Mouse (Mus musculus) hindbrain, embryonic 12.5 days (tissue): ENCODE measurements at regions not wholly inside any gene's neighbourhood (a gene's known extent, or its start where the extent isn't known, plus 50 kb on each side); places are given as distances from the start of the nearest gene placed in this dataset.
A peak's percentile ranks its signal among the peaks of the same experiment; 100 is the strongest.

ENCODE experiments used
- ATAC-seq: fragments of 200-750 bp; cut with Nextera tagmentation; 2 replicates; pipeline ENCODE4 v1.8.0; 2017; ENCODE audit warnings: moderate TSS enrichment; ENCODE audit not compliant: low FRiP score
- H3K27ac ChIP-seq: fragments of 300-500 bp; sonication (generic); 2 replicates; pipeline ENCODE4 v1.5.1; 2016; ENCODE audit warnings: mild to moderate bottlenecking
- H3K27me3 ChIP-seq: fragments of 300-500 bp; sonication (generic); 2 replicates; pipeline ENCODE4 v1.6.1; 2016; ENCODE audit warnings: mild to moderate bottlenecking
- H3K36me3 ChIP-seq: fragments of 300-500 bp; sonication (generic); 2 replicates; pipeline ENCODE4 v1.6.1; 2016; ENCODE audit warnings: mild to moderate bottlenecking
- H3K4me1 ChIP-seq: fragments of 300-500 bp; sonication (generic); 2 replicates; pipeline ENCODE4 v1.6.1; 2016
- H3K4me2 ChIP-seq: fragments of 300-500 bp; sonication (generic); replicated peaks from 2 replicates; pipeline ENCODE4 v1.6.1; 2016; ENCODE audit warnings: mild to moderate bottlenecking
- H3K4me3 ChIP-seq: fragments of 300-500 bp; sonication (generic); 2 replicates; pipeline ENCODE4 v1.5.1; 2016; ENCODE audit warnings: mild to moderate bottlenecking
- H3K9ac ChIP-seq: fragments of 300-500 bp; sonication (generic); 2 replicates; pipeline ENCODE4 v1.6.1; 2016; ENCODE audit warnings: mild to moderate bottlenecking, moderate library complexity
- H3K9me3 ChIP-seq: fragments of 300-500 bp; sonication (generic); replicated peaks from 2 replicates; pipeline ENCODE4 v1.6.1; 2016; ENCODE audit warnings: mild to moderate bottlenecking
- WGBS: fragments of 180-500 bp; shearing (Covaris S2); methylation state at CpG from one replicate; pipeline ENCODE4 v1.1.7; 2016; 5-methylcytosine and 5-hydroxymethylcytosine counted together

- Histone ChIP-seq H3K36me3 (no peaks in the 10 kb centered on the region), H3K4me2 (no peak overlapping the region), H3K4me3 (no peak overlapping the region), H3K27me3 (no peaks in the 10 kb centered on the region), H3K4me1 (no peaks in the 10 kb centered on the region), H3K9ac (no peak overlapping the region), H3K27ac (no peak overlapping the region), H3K9me3 (no peaks in the 10 kb centered on the region)
- WGBS: 45% methylated on average over 1 of the region's 1 CpGs
- ATAC-seq: peak; percentile 58; the same call in 1 of the 2 replicates
These were observed 1838.7 kb upstream of the Dsel start for GRCm38 (mm10) chr1:113703462-113703861.

GRCm38 (mm10) chr1:113688614-113689013 is 1823.9 kb upstream of the Dsel start:
- H3K36me3 ChIP-seq: no peaks in the 10 kb centered on the region
- 81% methylated on average over 2 of the region's 2 CpGs for WGBS
- ATAC-seq: no peak
- H3K4me1 ChIP-seq: no peaks in the 10 kb centered on the region
- no peak overlapping the region for H3K4me2 ChIP-seq
- no peak overlapping the region for H3K9ac ChIP-seq
- no peak overlapping the region for H3K27ac ChIP-seq
- no peaks in the 10 kb centered on the region for H3K9me3 ChIP-seq
- no peaks in the 10 kb centered on the region for H3K27me3 ChIP-seq
- H3K4me3 ChIP-seq: no peak overlapping the region

- Histone ChIP-seq H3K9ac (no peak overlapping the region), H3K4me2 (no peak overlapping the region), H3K27me3 (no peaks in the 10 kb centered on the region), H3K4me3 (no peak overlapping the region), H3K4me1 (no peaks in the 10 kb centered on the region), H3K27ac (no peak overlapping the region), H3K9me3 (no peaks in the 10 kb centered on the region), H3K36me3 (no peaks in the 10 kb centered on the region)
- 37% methylated on average over 1 of the region's 1 CpGs for WGBS
- no peak for ATAC-seq
These were observed 1811.7 kb upstream of the Dsel start for GRCm38 (mm10) chr1:113676301-113676871.

- H3K27ac ChIP-seq: no peak overlapping the region
- no peak overlapping the region for H3K4me2 ChIP-seq
- WGBS: 75% methylated on average over 1 of the region's 1 CpGs
- no peaks in the 10 kb centered on the region for H3K4me1 ChIP-seq
- no peak overlapping the region for H3K4me3 ChIP-seq
- no peak for ATAC-seq
- no peaks in the 10 kb centered on the region for H3K36me3 ChIP-seq
- H3K27me3 ChIP-seq: no peaks in the 10 kb centered on the region
- no peak overlapping the region for H3K9ac ChIP-seq
- H3K9me3 ChIP-seq: no peaks in the 10 kb centered on the region
These were observed 1766.2 kb upstream of the Dsel start for GRCm38 (mm10) chr1:113630898-113631297.
